Mouse (Mus musculus) megakaryocyte, embryonic 14.5 days (primary cell): ENCODE results near the gene Slc52a3.

Experiments used
- FLI1 ChIP-seq: IDR thresholded peaks from 2 replicates; pipeline ENCODE4 v1.6.1; 2012; ENCODE audit warnings: low read length, inconsistent platforms, mixed read lengths
- GATA1 ChIP-seq: IDR thresholded peaks from 3 replicates; pipeline ENCODE4 v1.6.1; 2012; ENCODE audit warnings: mixed read lengths, low read length, inconsistent platforms, borderline replicate concordance

DNA sequence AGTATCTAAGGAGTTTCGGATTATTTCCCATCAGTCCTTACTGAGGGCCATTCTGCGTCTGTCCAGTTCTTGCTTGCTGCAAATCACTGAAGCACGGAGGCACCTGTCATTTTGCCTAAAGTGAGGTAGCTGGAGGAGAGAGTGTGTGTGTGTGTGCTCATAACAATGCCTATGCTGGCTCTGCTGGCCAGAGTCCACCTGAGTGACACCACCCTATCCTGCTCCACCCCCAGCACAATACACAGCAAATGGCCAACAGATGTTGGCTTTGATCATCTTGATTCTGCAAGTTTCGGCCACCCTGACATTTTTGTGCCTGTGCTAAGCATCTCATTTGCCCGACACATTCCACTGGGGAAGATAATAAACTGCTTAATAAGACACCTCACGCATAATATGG lies 17.8 kb upstream of the Slc52a3 start:
- no peak for TF ChIP-seq FLI1
- no peak for TF ChIP-seq GATA1
